Mouse (Mus musculus) stomach, embryonic 15.5 days (tissue): ENCODE results near the gene Agbl3. TPM values are rescaled to one million over a fixed set of nuclear protein-coding genes. Genes with fewer than 3 reads are reported as not detected.

ENCODE experiments used
- ATAC-seq: fragments of 200-750 bp; cut with Nextera tagmentation; 2 replicates; pipeline ENCODE4 v1.8.0; 2017; ENCODE audit warnings: low read depth, moderate number of reproducible peaks, moderate TSS enrichment; ENCODE audit not compliant: insufficient read depth, low FRiP score
- H3K27ac ChIP-seq: fragments of 300-500 bp; sonication (generic); 2 replicates; pipeline ENCODE4 v1.5.1; 2015; ENCODE audit warnings: mild to moderate bottlenecking, inconsistent platforms
- H3K27me3 ChIP-seq: fragments of 300-500 bp; sonication (generic); replicated peaks from 2 replicates; pipeline ENCODE4 v1.6.1; 2015; ENCODE audit warnings: inconsistent platforms
- H3K36me3 ChIP-seq: fragments of 300-500 bp; sonication (generic); 2 replicates; pipeline ENCODE4 v1.6.1; 2015; ENCODE audit warnings: inconsistent platforms
- H3K4me1 ChIP-seq: fragments of 300-500 bp; sonication (generic); 2 replicates; pipeline ENCODE4 v1.6.1; 2015; ENCODE audit warnings: inconsistent platforms
- H3K4me2 ChIP-seq: fragments of 300-500 bp; sonication (generic); 2 replicates; pipeline ENCODE4 v1.6.1; 2015; ENCODE audit warnings: mild to moderate bottlenecking, inconsistent platforms
- H3K4me3 ChIP-seq: fragments of 300-500 bp; sonication (generic); replicated peaks from 2 replicates; pipeline ENCODE4 v1.5.1; 2015; ENCODE audit warnings: inconsistent platforms
- H3K9ac ChIP-seq: fragments of 300-500 bp; sonication (generic); 2 replicates; pipeline ENCODE4 v1.6.1; 2015; ENCODE audit warnings: inconsistent platforms
- H3K9me3 ChIP-seq: fragments of 300-500 bp; sonication (generic); 2 replicates; pipeline ENCODE4 v1.6.1; 2016; ENCODE audit warnings: inconsistent platforms
- WGBS: fragments of 180-500 bp; shearing (Covaris S2); methylation state at CpG from one replicate; pipeline ENCODE4 v1.1.7; 2015; 5-methylcytosine and 5-hydroxymethylcytosine counted together
- polyA plus RNA-seq: library from polyadenylated mRNA; unstranded; fragments of >200 nt; fragmentation: Nextera tagmentation; extraction: Ambion mirVana; gene quantifications from 2 replicates; pipeline ENCODE4 v1.2.1, GENCODE M21; 2015

The Agbl3 gene
- polyA plus RNA-seq, 1 experiment from 2014 or later, result 6.6 TPM

DNA sequence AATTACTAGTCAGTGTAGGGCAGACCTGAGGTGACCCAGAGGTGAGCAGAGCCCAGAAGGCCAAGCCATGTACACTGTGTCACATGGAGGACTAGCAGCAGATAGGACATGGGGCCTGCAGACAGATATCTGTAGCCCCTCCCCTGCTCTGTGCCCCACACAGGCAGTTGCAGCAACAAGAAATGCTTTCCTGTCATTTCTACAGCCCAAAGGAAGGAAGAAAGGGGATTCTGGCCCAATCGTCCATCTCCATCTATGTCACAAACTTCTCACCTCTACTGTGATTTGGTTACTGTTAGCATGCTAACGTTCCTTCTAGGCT lies 96.6 kb downstream of the Agbl3 start:
- H3K4me2 ChIP-seq, result peak overlapping the region; percentile 57
- 11% methylated on average over 2 of the region's 2 CpGs for WGBS
- peak overlapping the region; percentile 91; the same call in 1 of the 2 replicates for H3K27ac ChIP-seq
- H3K9me3 ChIP-seq, result no peaks in the 10 kb centered on the region
- peaks cover 19% of the 10 kb centered on the region for H3K4me1 ChIP-seq
- H3K27me3 ChIP-seq, result no peaks in the 10 kb centered on the region
- H3K4me3 ChIP-seq, result peak overlapping the region; percentile 68
- 0 out of 2 replicates have a peak, but pooled peaks cover 2% of the 10 kb centered on the region for H3K36me3 ChIP-seq
- no peak overlapping the region for H3K9ac ChIP-seq
- ATAC-seq, result no peak

DNA sequence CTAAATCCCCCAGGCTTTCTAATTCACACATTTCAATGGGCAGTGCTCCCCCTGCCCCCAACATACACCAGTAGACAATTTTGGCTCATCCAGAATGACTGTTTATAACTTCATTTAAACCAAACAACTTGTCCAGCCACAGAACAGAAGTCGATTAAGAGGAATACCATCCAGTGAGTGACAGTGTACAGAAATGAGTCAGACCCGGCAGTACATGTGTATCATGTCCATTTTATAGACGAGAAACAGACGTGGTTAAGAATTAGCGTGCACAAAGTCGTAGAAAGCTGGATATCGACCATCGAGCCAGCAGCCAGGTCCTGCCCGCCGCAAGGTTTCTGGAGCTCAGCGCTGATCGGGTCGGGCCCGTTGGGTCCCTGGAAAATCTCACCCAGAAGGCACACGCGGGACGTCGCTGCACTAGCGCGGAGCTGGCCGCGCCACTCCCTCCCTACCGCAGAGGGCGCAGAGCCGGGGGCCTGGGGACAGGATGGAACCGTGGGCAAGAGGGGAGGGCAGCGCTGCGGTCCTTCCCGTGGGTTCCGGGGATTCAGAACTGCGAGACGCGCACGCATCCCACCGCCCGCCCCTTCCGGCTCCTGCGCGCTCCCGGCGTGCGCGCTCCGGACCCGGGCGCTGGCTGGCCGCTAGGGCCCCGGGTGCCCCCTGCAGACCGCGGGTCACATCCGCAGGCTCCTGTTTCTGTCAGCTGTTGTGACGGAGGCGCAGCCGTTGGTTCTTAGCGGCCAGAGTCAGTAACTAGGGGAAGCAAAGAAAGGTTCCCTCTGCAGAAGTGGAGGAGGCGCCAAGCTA lies 97.5 kb downstream of the Agbl3 start, which contains the start of gene Cyren:
TSS of gene Cyren (minus strand) at position 552 of the 813 bp plus-strand sequence.
- peak within 1 kb of the TSS; percentile 57 for H3K4me2 ChIP-seq
- peaks cover 19% of the 10 kb centered on the region for H3K4me1 ChIP-seq
- peak within 1 kb of the TSS; percentile 76 for H3K9ac ChIP-seq
- under 1% methylated on average over 56 of the region's 56 CpGs for WGBS
- no peaks in the 10 kb centered on the region for H3K27me3 ChIP-seq
- peak within 1 kb of the TSS; percentile 68 for H3K4me3 ChIP-seq
- peak; percentile 92 for ATAC-seq
- H3K36me3 ChIP-seq, result 0 out of 2 replicates have a peak, but pooled peaks cover 6% of the 10 kb centered on the region
- H3K9me3 ChIP-seq, result no peaks in the 10 kb centered on the region
- peak within 1 kb of the TSS; percentile 91 for H3K27ac ChIP-seq

DNA sequence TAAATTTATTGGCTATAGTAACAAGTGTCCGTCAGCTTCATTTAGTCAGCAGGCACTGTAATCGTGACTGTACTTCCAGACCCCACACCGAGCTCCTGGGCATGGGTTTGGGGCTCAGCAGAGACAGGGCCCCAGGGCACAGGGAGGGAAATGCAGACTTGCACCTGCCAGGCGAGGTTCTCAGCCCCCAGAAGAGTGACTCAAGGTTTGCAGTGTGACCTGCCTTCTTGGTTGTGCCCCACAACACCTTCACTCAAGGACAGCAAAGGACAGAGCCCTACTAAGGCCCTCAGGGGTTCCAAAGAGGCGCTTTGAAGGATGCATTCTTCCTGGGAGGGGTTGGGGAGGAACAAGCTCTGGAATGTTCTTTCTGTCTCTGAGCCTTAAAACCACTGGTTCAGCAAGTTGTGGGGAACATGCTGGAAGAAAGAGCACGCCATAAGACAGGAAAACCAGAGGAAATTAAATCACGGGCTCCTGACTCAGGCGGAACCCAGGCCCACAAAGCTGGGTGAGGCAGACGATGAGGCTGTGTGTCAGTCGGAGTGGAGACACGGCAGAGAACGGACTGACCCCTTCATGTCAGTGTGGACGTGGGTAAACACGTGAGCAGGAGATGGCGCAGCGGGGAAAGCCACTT lies 99.0 kb downstream of the Agbl3 start:
- H3K4me1 ChIP-seq, result peaks cover 19% of the 10 kb centered on the region
- WGBS, result 87% methylated on average over 16 of the region's 16 CpGs
- no peak for ATAC-seq
- no peak overlapping the region for H3K4me2 ChIP-seq
- no peak overlapping the region for H3K9ac ChIP-seq
- peaks cover 8% of the 10 kb centered on the region; the same call in 1 of the 2 replicates for H3K36me3 ChIP-seq
- H3K27me3 ChIP-seq, result no peaks in the 10 kb centered on the region
- no peaks in the 10 kb centered on the region for H3K9me3 ChIP-seq
- no peak overlapping the region for H3K4me3 ChIP-seq
- no peak overlapping the region for H3K27ac ChIP-seq

DNA sequence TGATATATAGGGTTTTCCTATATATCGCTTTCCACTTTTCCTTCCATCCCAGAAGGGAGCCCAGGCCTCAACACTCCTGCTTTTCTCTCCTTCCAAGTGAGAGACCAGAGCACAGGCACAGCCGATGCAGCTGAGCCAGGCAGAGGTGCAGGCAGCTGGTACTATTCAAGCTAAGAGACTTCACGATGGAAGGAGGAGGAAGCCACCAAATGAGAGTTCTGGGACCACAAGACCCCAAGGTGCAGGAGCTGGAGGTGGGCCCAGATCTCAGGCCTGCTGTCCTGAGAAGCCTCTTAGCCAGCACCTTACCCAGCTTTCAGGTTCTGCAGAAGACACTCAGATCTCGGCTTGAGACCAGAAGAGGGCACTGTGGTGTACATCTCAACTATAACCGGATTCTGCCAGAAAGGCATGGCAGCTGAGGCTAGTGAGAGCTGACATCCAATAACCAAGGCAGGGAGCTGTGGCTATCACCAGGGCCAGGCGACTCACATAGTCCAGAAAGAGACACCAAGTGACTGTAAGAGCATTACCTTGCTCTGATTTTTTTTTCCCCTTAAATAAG lies 99.8 kb downstream of the Agbl3 start:
- Histone ChIP-seq H3K9ac (no peak overlapping the region), H3K27ac (no peak overlapping the region), H3K9me3 (no peaks in the 10 kb centered on the region), H3K4me2 (no peak overlapping the region), H3K4me3 (no peak overlapping the region), H3K36me3 (peaks cover 8% of the 10 kb centered on the region; the same call in 1 of the 2 replicates), H3K4me1 (peaks cover 19% of the 10 kb centered on the region), H3K27me3 (no peaks in the 10 kb centered on the region)
- 58% methylated on average over 6 of the region's 6 CpGs for WGBS
- ATAC-seq, result no peak

DNA sequence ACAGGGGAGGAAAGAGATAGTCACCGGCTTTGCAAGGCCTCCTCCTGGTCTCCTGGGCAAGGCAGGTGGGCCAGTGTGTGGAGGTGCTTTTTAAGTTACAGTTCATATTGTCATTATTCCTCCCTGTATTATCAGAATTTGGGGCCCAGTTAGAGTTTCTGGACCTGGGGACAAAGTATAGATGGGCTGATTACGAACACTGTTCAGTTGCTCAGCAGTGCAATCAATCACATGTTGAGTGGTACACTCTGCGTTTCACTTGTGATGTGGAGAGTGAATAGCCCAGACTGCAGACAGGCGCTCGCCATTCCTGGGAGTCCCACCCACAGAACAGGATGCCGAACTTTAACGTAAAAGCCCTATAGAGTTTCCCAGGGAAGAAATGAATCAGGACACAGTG lies 104.5 kb downstream of the Agbl3 start:
- ATAC-seq, result no peak
- H3K36me3 ChIP-seq, result peaks cover 22% of the 10 kb centered on the region

DNA sequence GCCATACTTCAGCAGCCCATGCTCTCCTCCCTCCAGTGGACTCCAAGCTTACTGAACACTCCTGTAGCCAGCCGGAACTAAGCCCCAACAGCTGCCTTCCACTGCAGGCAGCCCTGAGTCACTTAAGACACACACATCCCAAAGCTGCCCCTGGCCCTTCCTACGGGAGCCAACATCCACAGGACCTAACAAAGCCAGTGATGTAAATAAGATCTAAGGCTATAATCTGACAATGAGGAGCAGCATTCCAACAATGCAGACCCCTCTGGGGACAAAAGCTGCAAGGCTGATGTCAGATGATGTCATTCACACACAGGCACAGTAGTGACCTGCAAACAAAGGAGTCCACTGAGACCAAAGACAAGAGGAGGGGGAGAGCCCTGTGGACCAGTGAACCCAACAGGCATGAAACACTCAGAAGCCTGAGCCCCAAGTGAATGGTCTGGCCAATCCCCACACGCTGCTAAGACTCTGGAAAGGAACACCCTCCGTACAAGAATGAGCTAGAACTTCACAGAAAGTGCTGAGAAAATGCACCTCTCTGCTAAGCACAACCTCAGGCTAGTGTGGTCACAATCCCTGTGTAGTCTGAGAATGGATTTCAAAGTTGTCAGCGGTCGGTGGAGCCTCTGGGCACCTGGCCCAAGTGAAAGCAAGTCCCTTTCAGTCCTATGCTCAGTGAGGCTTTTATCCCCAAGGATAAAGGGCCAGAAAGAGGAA lies 107.1 kb downstream of the Agbl3 start:
- H3K36me3 ChIP-seq, result peaks cover 17% of the 10 kb centered on the region
- ATAC-seq, result no peak
- H3K9me3 ChIP-seq, result no peaks in the 10 kb centered on the region
- WGBS, result 73% methylated on average over 6 of the region's 6 CpGs
- H3K9ac ChIP-seq, result no peak overlapping the region
- H3K27me3 ChIP-seq, result no peaks in the 10 kb centered on the region
- H3K27ac ChIP-seq, result no peak overlapping the region
- no peaks in the 10 kb centered on the region for H3K4me1 ChIP-seq
- H3K4me3 ChIP-seq, result no peak overlapping the region
- H3K4me2 ChIP-seq, result no peak overlapping the region

More for the DNA sequence above, 104.5 kb downstream of the Agbl3 start:
- WGBS, result 74% methylated on average over 7 of the region's 7 CpGs
- Histone ChIP-seq H3K27ac (no peak overlapping the region), H3K9me3 (no peaks in the 10 kb centered on the region), H3K4me3 (no peak overlapping the region), H3K27me3 (no peaks in the 10 kb centered on the region), H3K4me2 (no peak overlapping the region), H3K4me1 (no peaks in the 10 kb centered on the region), H3K9ac (no peak overlapping the region)

DNA sequence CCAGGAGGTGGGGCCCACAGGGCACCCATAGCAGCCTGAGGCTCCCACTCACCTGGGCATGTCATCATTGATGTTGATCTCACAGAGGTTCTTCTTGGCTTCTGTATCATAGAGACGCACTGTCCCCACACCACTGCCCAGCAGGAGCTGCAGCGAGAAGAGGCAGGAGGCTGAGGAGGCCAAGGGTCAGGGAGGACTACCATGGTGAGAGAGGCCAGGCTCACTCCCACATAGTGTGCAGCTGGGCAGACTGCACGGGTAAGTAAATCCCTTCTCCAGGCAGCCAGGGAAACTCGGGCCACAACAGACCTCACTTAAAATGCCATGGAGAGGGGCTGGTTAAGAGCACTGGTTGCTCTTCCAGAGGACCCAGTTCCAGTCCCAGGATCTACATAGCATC lies 109.0 kb downstream of the Agbl3 start:
- Histone ChIP-seq H3K27ac (no peak overlapping the region), H3K9ac (no peak overlapping the region), H3K4me2 (no peak overlapping the region), H3K4me3 (no peak overlapping the region), H3K4me1 (no peaks in the 10 kb centered on the region), H3K36me3 (peaks cover 20% of the 10 kb centered on the region), H3K9me3 (no peaks in the 10 kb centered on the region), H3K27me3 (no peaks in the 10 kb centered on the region)
- 72% methylated on average over 4 of the region's 4 CpGs for WGBS
- ATAC-seq, result no peak

DNA sequence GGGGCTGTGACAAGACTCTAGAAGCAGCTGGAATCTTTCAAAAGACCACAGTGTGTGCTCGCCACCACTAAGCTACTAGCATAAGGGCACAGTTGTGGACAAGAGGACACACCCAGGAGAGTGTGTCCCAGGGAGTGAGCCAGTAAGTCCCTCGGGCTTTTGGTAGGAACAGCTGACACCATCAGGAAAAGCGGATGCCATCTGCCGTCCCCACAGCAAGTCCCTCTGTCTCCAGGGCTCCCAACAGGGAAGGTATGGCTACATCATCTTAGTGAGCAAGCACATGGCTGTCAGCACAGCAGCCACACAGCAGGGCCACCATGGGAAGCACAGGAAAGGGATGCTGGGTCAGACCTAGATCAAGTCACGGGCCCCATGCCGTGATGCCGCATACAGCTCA lies 115.3 kb downstream of the Agbl3 start:
- Histone ChIP-seq H3K4me3 (no peak overlapping the region), H3K36me3 (peaks cover 19% of the 10 kb centered on the region), H3K4me1 (no peaks in the 10 kb centered on the region), H3K4me2 (no peak overlapping the region), H3K27ac (no peak overlapping the region), H3K9me3 (no peaks in the 10 kb centered on the region), H3K9ac (no peak overlapping the region), H3K27me3 (no peaks in the 10 kb centered on the region)
- no peak for ATAC-seq
- 85% methylated on average over 7 of the region's 7 CpGs for WGBS

DNA sequence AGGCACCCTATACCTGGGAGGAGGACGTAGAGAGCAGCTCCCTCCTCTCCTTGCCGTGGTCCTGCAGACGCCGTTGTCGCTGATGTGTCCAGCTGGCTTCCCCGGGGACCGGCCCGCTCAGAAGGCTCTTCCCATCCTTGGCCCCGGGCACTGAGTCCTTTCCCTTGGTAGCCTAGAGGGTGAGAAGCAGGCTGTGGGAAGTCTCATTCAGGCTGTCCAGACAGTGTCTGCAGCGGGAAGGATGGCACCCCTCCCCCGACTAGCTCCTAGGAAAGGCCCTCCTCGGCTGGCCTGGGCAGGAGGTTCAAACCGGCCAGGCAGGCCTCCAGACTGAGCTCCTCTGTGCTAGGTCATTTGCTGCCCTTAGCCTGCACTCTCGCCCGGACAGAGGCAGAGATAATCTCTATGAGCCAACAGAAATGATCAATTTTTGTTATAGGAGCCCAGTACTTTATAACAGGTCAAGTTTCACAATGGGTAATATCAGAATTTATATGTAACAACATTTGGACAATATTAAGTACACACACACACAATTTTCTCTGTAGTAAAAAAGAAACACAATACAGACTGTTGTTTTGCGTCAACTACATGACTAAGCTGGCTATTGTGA lies 116.0 kb downstream of the Agbl3 start:
- ATAC-seq, result no peak
- no peak overlapping the region for H3K27ac ChIP-seq
- H3K4me1 ChIP-seq, result no peaks in the 10 kb centered on the region
- H3K27me3 ChIP-seq, result no peaks in the 10 kb centered on the region
- no peaks in the 10 kb centered on the region for H3K9me3 ChIP-seq
- WGBS, result 64% methylated on average over 16 of the region's 16 CpGs
- no peak overlapping the region for H3K9ac ChIP-seq
- peaks cover 19% of the 10 kb centered on the region for H3K36me3 ChIP-seq
- H3K4me3 ChIP-seq, result no peak overlapping the region
- H3K4me2 ChIP-seq, result no peak overlapping the region

DNA sequence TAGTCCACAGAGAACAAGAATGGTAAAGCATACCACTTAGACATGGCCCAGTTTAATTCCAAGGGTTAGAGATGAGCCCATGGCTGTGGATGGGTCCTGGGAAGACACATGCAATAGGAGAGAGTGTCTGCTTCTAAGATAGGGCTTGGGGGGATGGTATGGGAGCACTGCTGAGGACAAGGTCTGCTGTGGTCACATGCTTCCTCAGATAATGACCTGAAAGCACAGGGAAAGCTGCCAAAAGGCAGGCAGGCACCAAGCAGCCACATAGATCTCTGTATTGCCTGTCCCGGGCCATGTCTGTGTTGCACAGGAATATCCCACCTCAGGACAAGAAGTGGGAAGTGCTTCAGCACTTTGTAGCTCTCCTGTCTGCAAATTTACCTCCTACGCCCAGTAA lies 118.9 kb downstream of the Agbl3 start:
- ATAC-seq, result no peak
- H3K4me1 ChIP-seq, result peaks cover 6% of the 10 kb centered on the region; the same call in 1 of the 2 replicates
- peaks cover 14% of the 10 kb centered on the region for H3K36me3 ChIP-seq
- no peak overlapping the region for H3K4me2 ChIP-seq
- no peaks in the 10 kb centered on the region for H3K27me3 ChIP-seq
- no peak overlapping the region for H3K27ac ChIP-seq
- no peaks in the 10 kb centered on the region for H3K9me3 ChIP-seq
- 86% methylated on average over 2 of the region's 2 CpGs for WGBS
- H3K4me3 ChIP-seq, result no peak overlapping the region
- no peak overlapping the region for H3K9ac ChIP-seq

DNA sequence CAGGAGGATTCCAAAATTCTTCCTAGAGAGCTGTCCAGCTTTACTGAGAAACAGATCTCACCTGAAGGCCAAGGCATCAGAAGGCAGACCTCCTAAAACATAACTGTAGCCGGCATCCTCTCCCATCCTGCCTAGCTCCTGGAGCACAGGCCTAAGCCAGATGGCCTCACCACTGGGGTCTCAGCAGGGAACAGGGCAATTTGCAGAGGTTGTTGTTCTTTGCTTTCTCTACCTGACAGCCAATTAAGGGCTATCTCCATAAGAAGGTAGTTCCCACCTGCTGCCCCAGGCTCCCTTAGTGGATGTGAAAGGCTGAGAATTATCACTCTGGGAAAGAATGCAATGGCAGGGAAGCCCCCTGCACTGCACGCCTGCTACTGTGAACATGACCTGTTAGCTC lies 120.8 kb downstream of the Agbl3 start:
- Histone ChIP-seq H3K4me2 (no peak overlapping the region), H3K27ac (no peak overlapping the region), H3K4me1 (peaks cover 6% of the 10 kb centered on the region; the same call in 1 of the 2 replicates), H3K9me3 (no peaks in the 10 kb centered on the region), H3K4me3 (no peak overlapping the region), H3K9ac (no peak overlapping the region), H3K27me3 (no peaks in the 10 kb centered on the region), H3K36me3 (peaks cover 13% of the 10 kb centered on the region; the same call in 1 of the 2 replicates)
- 84% methylated on average over 2 of the region's 2 CpGs for WGBS
- ATAC-seq, result no peak
